Mouse (Mus musculus): Measurements from ENCODE around the gene Stag2.

GRCm38 (mm10) chrX:42320424-42320823, 171.3 kb downstream of the Stag2 start:
- TF ChIP-seq EP300 (IDR thresholded peaks at IDR 0.05; ENCODE audit: low read depth), result no peak
- TF ChIP-seq CTCF (IDR thresholded peaks at IDR 0.05; ENCODE audit: low read depth), result no peak
